Mouse (Mus musculus): Measurements from ENCODE around the gene Plekha7.

DNA sequence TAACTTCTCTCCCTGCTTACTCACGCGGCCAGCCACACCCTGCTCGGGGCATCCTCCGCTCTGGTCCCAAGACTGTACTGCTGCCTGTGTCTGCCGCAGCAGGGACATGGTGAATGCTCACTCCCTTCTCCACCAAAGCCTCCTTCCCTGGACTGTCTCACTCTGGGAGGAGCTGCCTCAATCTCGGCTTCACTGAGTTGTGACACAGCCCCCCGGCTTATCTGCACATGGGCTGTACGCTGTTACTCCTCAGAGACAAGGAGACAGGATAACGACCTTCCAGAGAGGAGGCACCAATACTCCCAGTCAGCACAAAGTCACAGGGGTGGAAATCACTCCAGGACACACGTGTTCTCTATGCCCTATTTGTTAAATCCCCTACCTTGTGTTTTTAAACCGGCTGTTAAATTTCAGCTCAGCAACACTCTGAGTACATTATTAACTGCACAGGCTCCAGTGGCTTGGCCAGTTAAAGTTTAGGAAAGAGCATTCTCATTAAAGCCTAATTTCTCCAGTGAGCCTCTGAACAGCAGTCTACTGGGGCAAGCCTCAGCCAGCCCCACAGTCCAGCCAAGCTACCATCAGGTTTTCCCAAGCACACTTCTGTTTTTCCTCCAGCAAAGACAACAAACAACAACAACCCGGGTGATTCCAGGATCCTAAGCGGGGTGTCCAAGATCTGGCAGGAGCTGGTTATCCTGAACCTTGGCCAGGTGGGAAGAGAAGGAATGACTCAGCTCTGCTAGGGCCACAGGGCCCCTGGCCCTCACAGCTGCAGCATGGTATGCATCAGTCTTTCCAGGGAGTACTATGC is 39.9 kb downstream of the Plekha7 start:
- TF ChIP-seq CTCF (IDR thresholded peaks at IDR 0.05; ENCODE audit: borderline replicate concordance, insufficient read depth, low read depth, low read length): no peak
- no peak for TF ChIP-seq POLR2A (IDR thresholded peaks at IDR 0.05; ENCODE audit: borderline replicate concordance, insufficient read depth, low read length)
